Mouse (Mus musculus): ENCODE measurements around the gene Col25a1. TPM values are rescaled to one million over a fixed set of nuclear protein-coding genes. Genes with fewer than 3 reads are reported as not detected.

Col25a1 gene
- polyA plus RNA-seq, 1 experiment: 2.8 TPM

DNA sequence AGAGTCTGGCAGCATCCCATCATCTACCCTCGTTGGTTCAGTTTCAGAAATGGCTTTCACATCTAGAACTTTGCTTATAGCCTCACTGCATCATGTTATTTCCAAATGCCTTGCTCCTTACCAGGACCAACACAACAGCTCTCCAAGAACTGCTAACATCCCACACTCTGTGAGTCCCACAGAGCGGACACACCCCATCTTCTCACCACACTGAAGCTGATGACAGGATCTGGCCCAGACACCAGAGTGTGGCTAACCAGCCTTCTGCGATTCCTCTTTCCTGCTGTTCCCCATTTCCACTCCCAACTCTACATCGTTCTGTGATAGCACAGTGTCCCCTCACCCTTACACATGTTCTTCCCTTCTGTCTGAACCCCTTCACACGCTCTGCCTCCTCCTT, 301.5 kb downstream of the Col25a1 start:
- H3K27me3 ChIP-seq (ENCODE audit: control insufficient read depth, insufficient read depth, insufficient read length): no peaks in the 10 kb centered on the region
- TF ChIP-seq POLR2A (IDR thresholded peaks at IDR 0.05; ENCODE audit: insufficient read length, low read depth) (no peak), TCF12 (IDR thresholded peaks at IDR 0.05; ENCODE audit: insufficient read depth, poor library complexity, severe bottlenecking) (no peak), CEBPB (IDR thresholded peaks at IDR 0.05; ENCODE audit: insufficient read depth, poor library complexity, severe bottlenecking) (no peak), REST (IDR thresholded peaks at IDR 0.05; ENCODE audit: insufficient read depth, insufficient read length) (no peak), MYOD1 (IDR thresholded peaks at IDR 0.05; ENCODE audit: control insufficient read depth in 1 of 3, insufficient read length in 2 of 3, low read depth in 2 of 3) (no peak), MYOG (IDR thresholded peaks at IDR 0.05; ENCODE audit: control insufficient read depth in 1 of 3, insufficient read depth in 1 of 3, insufficient read length in 2 of 3, low read depth in 2 of 3) (no peak), USF1 (IDR thresholded peaks at IDR 0.05; ENCODE audit: low read depth) (no peak), SRF (IDR thresholded peaks at IDR 0.05; ENCODE audit: control insufficient read depth, insufficient read length, low read depth) (no peak), TCF3 (IDR thresholded peaks at IDR 0.05; ENCODE audit: insufficient read length, low read depth) (no peak), MAX (IDR thresholded peaks at IDR 0.05; ENCODE audit: low read depth) (no peak), POLR2AphosphoS2 (IDR thresholded peaks at IDR 0.05; ENCODE audit: insufficient read length, low read depth) (no peak), E2F4 (IDR thresholded peaks at IDR 0.05; ENCODE audit: insufficient read depth) (no peak)

GRCm38 (mm10) chr3:130436956-130437355, 305.7 kb downstream of the Col25a1 start:
- Histone ChIP-seq H3ac (ENCODE audit: control insufficient read depth, insufficient read length) (no peak overlapping the region), H3K4me3 (no peak overlapping the region), H3K4me2 (ENCODE audit: low read depth) (no peak overlapping the region), H3K27me3 (ENCODE audit: control insufficient read depth, insufficient read depth, insufficient read length) (no peaks in the 10 kb centered on the region), H3K36me3 (ENCODE audit: control insufficient read depth, insufficient read depth) (no peaks in the 10 kb centered on the region), H3K79me2 (ENCODE audit: control insufficient read depth, insufficient read depth) (no peaks in the 10 kb centered on the region)
- TF ChIP-seq USF1 (IDR thresholded peaks at IDR 0.05; ENCODE audit: low read depth): no peak

More for the DNA sequence above, 301.5 kb downstream of the Col25a1 start:
- Histone ChIP-seq H3ac (ENCODE audit: control insufficient read depth, insufficient read length) (no peak overlapping the region), H3K4me2 (ENCODE audit: low read depth) (peak overlapping the region; percentile 31), H3K79me2 (ENCODE audit: control insufficient read depth, insufficient read depth) (no peaks in the 10 kb centered on the region), H3K36me3 (ENCODE audit: control insufficient read depth, insufficient read depth) (no peaks in the 10 kb centered on the region), H3K4me3 (no peak overlapping the region)

GRCm38 (mm10) chr3:130439767-130440166, 308.5 kb downstream of the Col25a1 start:
- TF ChIP-seq USF1 (IDR thresholded peaks at IDR 0.05; ENCODE audit: low read depth) (no peak), E2F4 (IDR thresholded peaks at IDR 0.05; ENCODE audit: insufficient read depth) (no peak), POLR2AphosphoS2 (IDR thresholded peaks at IDR 0.05; ENCODE audit: insufficient read length, low read depth) (no peak), TCF3 (IDR thresholded peaks at IDR 0.05; ENCODE audit: insufficient read length, low read depth) (no peak), MYOG (IDR thresholded peaks at IDR 0.05; ENCODE audit: control insufficient read depth in 1 of 3, insufficient read depth in 1 of 3, insufficient read length in 2 of 3, low read depth in 2 of 3) (no peak), POLR2A (IDR thresholded peaks at IDR 0.05; ENCODE audit: insufficient read length, low read depth) (no peak)
- no peaks in the 10 kb centered on the region for H3K79me2 ChIP-seq (ENCODE audit: control insufficient read depth, insufficient read depth)
- no peak overlapping the region for H3ac ChIP-seq (ENCODE audit: control insufficient read depth, insufficient read length)
- no peaks in the 10 kb centered on the region for H3K27me3 ChIP-seq (ENCODE audit: control insufficient read depth, insufficient read depth, insufficient read length)
- no peaks in the 10 kb centered on the region for H3K36me3 ChIP-seq (ENCODE audit: control insufficient read depth, insufficient read depth)
- H3K4me2 ChIP-seq (ENCODE audit: low read depth): no peak overlapping the region
- H3K4me3 ChIP-seq: no peak overlapping the region

- H3ac ChIP-seq (ENCODE audit: control insufficient read depth, insufficient read length): no peak overlapping the region
- no peaks in the 10 kb centered on the region for H3K27me3 ChIP-seq (ENCODE audit: control insufficient read depth, insufficient read depth, insufficient read length)
- TF ChIP-seq REST (IDR thresholded peaks at IDR 0.05; ENCODE audit: insufficient read depth, insufficient read length) (no peak), TCF3 (IDR thresholded peaks at IDR 0.05; ENCODE audit: insufficient read length, low read depth) (no peak), USF1 (IDR thresholded peaks at IDR 0.05; ENCODE audit: low read depth) (no peak), MYOG (IDR thresholded peaks at IDR 0.05; ENCODE audit: control insufficient read depth in 1 of 3, insufficient read depth in 1 of 3, insufficient read length in 2 of 3, low read depth in 2 of 3) (no peak), MAX (IDR thresholded peaks at IDR 0.05; ENCODE audit: low read depth) (no peak)
- no peaks in the 10 kb centered on the region for H3K79me2 ChIP-seq (ENCODE audit: control insufficient read depth, insufficient read depth)
- H3K4me2 ChIP-seq (ENCODE audit: low read depth): no peak overlapping the region
- H3K4me3 ChIP-seq: no peak overlapping the region
- no peaks in the 10 kb centered on the region for H3K36me3 ChIP-seq (ENCODE audit: control insufficient read depth, insufficient read depth)
Observed at GRCm38 (mm10) chr3:130440689-130441088, 309.4 kb downstream of the Col25a1 start.

- Histone ChIP-seq H3K4me2 (ENCODE audit: low read depth) (no peak overlapping the region), H3K79me2 (ENCODE audit: control insufficient read depth, insufficient read depth) (no peaks in the 10 kb centered on the region), H3K4me3 (no peak overlapping the region), H3K27me3 (ENCODE audit: control insufficient read depth, insufficient read depth, insufficient read length) (no peaks in the 10 kb centered on the region), H3ac (ENCODE audit: control insufficient read depth, insufficient read length) (no peak overlapping the region), H3K36me3 (ENCODE audit: control insufficient read depth, insufficient read depth) (no peaks in the 10 kb centered on the region)
- no peak for TF ChIP-seq REST (IDR thresholded peaks at IDR 0.05; ENCODE audit: insufficient read depth, insufficient read length)
- no peak for TF ChIP-seq MYOD1 (IDR thresholded peaks at IDR 0.05; ENCODE audit: control insufficient read depth in 1 of 3, insufficient read length in 2 of 3, low read depth in 2 of 3)
- no peak for TF ChIP-seq POLR2AphosphoS2 (IDR thresholded peaks at IDR 0.05; ENCODE audit: insufficient read length, low read depth)
- TF ChIP-seq TCF3 (IDR thresholded peaks at IDR 0.05; ENCODE audit: insufficient read length, low read depth): no peak
- no peak for TF ChIP-seq USF1 (IDR thresholded peaks at IDR 0.05; ENCODE audit: low read depth)
- TF ChIP-seq TCF12 (IDR thresholded peaks at IDR 0.05; ENCODE audit: insufficient read depth, poor library complexity, severe bottlenecking): no peak
- TF ChIP-seq POLR2A (IDR thresholded peaks at IDR 0.05; ENCODE audit: insufficient read length, low read depth): no peak
- TF ChIP-seq SRF (IDR thresholded peaks at IDR 0.05; ENCODE audit: control insufficient read depth, insufficient read length, low read depth): no peak
- TF ChIP-seq E2F4 (IDR thresholded peaks at IDR 0.05; ENCODE audit: insufficient read depth): no peak
- TF ChIP-seq CEBPB (IDR thresholded peaks at IDR 0.05; ENCODE audit: insufficient read depth, poor library complexity, severe bottlenecking): no peak
- TF ChIP-seq MAX (IDR thresholded peaks at IDR 0.05; ENCODE audit: low read depth): no peak
- TF ChIP-seq MYOG (IDR thresholded peaks at IDR 0.05; ENCODE audit: control insufficient read depth in 1 of 3, insufficient read depth in 1 of 3, insufficient read length in 2 of 3, low read depth in 2 of 3): no peak
Observed at GRCm38 (mm10) chr3:130443842-130444627, 312.7 kb downstream of the Col25a1 start.
